Mouse (Mus musculus) left cerebral cortex, adult 8-10 months (tissue): ENCODE data around the gene Rfk. TPM values are rescaled to one million over a fixed set of nuclear protein-coding genes. Genes with fewer than 3 reads are reported as not detected.

ENCODE experiments used
- DNase-seq, 2 experiments: peaks; one replicate each; pipeline ENCODE4 v3.0.0; 2022; ENCODE audit warnings: low spot score in 2 of 2
- total RNA-seq, 4 experiments: library from RNA; stranded (reverse); gene quantifications; 2 replicates each; pipeline ENCODE4 v1.2.4; 2022

The Rfk gene
- total RNA-seq, 4 experiments from 2014 or later, result 59.9 to 70.4 (median 61.9) TPM

DNA sequence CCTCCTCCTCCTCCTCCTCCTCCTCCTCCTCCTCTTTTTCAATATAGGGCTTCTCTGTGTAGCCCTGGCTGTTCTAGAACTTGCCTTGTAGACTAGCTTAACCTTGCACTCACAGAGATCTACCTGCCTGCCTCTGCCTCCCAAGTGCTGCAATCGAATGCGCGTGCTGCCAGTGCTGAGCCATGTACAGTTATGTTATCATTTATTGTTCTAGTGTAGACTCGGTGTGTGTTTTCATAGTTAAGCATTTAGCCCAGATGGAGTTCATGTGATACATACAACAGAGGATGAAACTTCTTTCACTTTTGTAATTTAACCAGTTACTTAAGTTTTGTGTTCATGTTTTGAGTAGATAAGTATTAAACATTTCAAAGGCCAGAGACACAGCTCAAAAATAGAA is 8.8 kb upstream of the Rfk start:
- DNase-seq, result no peak

DNA sequence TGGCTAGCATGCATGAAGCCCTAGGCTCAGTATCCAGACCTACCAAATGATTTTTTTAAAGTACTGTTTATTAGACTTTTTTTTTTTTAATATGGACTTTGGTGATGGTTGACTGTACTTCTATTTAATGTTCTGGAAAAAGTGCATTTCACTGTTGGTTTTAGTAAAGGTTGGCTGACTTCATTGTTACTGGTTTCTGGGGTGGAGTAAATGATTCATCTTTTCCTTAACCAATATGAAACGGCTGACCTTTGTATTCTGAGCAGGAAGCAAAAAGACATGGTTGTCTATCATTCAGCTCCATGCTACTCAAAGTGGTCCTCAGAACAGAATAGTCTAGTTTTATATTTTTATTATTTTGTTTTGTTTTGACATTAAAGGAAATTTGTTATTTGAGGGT is 8.4 kb upstream of the Rfk start:
- DNase-seq, result no peak

DNA sequence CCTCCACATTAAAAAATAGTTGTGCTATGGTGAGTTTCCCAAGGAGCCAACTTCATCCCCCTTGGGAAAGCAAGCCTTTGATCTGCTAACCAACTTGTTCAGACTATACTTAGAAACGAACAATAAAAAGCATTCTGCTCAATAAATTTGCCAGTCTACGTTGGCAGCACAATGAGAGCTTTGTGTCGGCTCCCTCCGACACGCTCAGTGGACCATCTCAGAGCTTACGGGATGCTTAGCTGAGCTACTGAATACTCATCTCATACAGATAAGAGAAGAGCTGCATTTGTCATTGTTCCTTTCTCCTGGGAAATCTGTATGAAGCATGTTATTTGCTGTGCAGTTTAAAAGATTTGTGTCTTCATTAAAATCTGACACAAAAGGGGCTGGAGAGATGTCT is 7.4 kb upstream of the Rfk start:
- DNase-seq, result no peak

DNA sequence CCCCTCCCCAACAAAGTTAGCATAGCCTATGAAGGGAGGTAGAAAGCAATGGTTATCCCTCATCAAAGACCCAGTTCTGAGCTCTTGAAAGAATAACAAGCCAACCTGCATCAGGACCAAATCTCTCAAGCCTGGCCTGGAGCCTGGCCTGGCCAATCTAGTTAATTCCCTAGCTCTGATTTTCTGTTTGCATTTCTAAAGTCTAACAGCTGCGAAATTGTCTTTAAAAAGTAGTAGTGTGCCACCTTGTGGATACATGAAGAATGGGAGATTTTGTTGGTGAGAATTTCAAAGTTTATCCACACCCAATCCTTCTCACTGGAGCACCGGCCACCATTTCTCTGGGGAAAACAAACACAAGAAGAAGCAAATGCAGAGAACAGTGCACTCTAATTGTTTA is 5.4 kb upstream of the Rfk start:
- DNase-seq, result no peak

DNA sequence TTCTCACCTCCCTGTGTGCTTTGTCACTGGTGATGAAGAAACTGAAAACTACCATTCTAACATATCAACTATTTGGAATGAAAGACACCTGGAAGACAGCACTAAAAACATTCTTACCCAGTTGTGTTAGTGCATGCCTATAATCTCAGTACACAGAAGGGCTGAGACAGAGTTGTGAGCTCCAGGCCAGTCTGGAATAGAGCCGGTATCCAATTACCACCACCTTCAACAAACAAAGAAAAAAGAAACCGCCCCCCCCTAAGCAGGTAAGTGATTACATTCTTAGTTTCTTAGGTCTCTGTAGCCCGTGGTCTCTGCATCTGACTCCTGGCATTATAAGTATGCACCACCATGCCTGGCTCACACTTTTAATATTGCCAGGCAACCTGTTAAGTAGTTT is 977 bp upstream of the Rfk start:
- DNase-seq, result no peak

DNA sequence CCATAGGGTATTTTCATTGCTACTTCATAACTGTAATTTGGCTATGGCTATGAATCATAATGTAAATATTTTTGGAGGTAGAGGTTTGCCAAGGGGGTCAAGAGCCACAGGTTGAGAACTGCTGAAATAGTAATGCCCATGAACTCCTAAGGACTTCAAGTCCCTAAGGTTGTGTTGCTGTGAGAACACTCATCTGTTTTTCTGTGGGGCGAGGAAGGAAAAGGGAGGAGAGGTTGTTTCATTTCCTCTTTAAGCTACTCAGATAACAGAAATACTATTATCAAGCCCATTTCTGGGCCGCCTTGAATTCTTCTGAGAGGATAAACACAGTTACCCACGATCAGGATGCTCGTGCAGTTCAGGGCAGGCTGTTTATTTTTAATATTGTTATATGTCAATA is 3.0 kb downstream of the Rfk start:
- no peak for DNase-seq

DNA sequence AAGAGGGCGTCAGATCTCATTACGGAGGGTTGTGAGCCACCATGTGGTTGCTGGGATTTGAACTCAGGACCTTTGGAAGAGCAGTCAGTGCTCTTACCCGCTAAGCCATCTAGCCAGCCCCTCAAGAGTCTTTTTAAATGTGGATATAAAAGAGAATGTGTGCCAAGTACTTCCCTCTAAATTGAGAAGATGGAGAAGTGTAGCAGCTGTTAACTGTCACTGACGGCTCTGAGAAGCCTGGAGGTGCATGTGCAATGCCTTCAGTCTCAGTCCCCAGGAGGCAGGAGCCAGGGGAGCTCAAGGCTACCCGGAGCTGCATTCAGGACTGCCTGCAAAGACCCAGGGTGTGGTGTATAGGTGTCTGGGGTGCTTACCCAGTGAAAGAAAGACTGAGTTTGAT is 4.1 kb downstream of the Rfk start:
- no peak for DNase-seq

DNA sequence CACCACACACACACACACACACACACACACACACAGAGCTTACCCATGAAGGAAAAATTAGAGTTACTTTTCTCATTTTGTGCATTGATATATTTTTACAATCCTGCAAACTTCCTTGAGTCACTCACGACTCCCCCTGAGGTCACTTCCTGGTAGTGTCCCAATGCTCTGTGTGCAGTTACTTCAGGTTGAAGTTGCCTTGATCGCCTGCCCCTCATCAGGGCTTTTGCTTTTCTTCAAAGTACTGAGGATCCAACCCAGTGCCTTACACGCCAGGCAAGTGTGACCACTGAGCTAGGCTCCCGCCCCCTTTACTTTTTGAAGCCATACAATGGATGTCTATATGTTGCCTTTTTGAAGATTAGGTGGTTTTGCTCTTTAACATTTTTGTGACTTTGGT is 6.1 kb downstream of the Rfk start:
- DNase-seq, result no peak

DNA sequence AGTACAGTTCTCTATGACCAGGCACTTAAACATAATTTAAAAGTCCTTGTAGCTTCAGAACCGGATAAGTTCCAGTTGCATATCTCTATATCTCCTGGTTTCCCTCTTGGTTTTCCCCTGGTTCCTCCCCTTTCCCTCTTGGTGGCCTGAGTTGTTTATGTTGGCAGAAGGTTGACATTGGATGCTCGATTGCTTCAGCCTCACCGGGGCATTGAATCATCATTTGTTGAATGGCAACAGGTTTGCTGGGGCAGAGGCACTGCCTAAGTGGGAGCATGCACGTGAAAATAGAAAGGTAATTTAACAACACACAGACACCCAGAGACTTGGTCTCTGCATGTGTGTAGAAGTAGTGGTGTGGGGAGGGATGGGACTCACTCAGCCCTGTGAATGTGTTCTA is 6.7 kb downstream of the Rfk start:
- DNase-seq, result no peak

DNA sequence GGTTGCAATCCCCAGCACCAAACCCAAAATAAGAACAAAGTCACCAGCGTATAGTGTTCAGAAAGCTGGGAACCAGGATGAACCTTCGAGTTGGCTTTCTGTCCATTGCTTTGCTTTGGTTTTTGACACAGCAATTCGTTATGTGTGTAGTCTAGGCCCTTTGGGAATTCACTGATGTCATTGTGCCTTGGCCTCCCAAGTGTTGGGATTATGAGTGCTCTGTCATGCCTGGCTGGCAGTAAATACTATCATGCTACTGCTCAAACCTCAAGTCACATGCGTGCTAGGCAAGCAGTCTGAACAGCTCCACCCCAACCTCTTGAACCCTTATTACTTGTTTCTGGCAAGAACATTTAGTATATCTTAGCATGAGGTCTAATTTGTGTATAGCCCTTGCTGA is 9.3 kb downstream of the Rfk start:
- no peak for DNase-seq

DNA sequence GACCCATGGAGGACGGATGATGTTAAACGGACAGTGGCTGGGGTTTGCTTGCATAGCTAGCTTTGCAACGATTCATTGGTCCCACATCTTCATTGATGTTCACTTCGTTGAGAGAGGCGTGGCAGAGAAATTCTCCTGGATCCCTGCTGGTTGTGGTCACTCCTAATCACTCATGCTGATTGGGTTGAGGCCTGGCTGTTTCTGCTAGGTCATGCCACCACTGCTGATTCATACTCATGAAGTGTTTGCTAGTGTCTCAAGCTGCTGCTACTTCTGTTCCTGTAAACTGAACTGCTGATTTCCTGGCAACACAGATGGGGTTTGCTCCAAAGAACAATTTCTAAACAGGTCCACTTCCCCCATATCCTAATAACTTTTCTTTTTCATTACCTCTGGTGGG is 13.0 kb downstream of the Rfk start:
- no peak for DNase-seq

DNA sequence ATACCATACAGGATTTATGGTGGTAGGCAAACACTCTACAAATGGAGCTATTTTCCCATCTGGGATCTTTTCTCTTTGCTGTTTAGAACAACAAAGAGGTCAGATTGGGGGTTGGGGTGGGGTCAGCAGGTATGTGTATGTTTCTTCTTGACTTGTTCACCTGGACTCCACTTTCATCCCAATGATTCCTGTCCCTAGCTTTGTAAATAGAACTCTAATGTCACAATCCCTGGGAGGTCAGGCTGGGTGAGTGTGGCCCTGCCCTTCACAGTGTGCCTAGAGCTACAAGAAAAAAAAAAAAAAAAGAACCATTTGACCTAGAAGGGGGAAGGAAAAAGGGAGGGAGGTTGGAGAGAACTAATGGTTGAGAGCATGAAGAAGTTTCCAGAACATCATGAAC is 14.7 kb downstream of the Rfk start:
- no peak for DNase-seq

DNA sequence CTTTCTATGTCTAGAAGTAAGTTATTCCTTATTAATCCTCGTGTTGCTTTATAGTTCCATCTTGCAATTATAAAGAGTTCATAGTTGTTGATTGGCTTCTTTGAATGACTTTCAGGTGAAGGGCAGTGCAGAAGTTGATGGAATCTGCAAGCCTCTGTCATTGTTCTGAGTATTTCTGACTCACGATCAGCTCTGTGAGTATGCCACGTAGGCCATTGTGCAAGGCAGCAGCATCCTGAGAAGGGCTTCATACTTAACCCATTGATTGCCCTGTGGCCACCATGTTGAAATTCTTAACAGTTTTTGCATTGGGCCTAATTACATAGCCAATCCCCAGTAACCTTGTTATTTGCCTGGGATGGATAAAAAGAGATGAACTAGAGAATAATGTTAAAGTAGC is 15.5 kb downstream of the Rfk start:
- no peak for DNase-seq

DNA sequence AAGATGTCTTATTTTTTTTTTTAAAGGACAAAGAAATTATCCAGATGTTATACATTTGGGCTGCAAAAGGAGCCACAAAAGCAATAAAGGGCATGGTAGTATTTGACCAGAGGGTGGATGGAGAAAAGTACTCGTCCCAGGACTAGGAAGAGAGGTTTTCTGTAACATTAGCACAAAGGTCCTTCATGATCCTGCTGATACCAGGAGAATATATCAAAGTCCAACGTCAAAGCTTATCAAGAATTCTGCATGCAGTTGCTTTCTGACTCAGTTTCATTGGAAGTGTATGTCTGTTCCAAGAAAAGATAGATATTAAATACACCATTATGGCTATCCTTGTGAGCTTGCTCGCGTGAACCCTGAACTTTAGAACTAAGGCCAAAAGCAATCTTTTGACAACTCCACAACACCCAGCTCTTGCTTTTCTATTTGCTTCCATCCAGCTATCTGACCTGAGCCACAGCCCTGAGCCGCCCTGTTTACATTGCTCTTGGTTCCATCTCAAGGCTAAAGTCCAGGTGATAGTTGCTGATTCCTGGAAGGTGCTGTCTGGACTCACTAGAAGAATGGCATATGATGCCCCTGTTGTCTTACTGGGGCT is 16.7 kb downstream of the Rfk start:
- no peak for DNase-seq

DNA sequence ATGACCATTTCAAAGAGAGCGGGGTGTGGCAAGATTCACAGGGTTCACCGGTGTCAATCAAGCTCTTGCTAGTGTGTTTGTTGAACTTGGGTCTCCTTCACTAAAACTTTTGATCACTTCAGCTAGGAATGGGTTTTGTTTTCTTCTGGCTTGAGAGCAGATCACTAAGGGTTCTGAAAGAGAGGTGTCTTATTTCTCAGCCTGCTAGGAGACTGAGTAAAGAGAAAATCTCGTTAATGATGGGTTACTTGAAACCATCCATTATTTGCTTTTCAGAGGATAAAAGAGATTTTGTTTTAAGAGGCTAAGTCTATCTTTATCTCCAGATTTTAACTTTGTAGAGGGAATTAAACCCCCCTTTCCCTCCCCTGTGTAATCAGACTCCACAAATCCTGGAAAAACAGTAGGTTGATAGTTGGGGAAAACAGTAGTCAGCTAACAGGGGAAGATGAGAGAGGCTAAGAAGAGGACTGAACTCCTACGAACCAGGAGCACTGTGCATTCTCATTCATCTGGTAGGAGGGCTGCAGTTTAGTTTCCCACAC is 19.1 kb downstream of the Rfk start:
- no peak for DNase-seq

DNA sequence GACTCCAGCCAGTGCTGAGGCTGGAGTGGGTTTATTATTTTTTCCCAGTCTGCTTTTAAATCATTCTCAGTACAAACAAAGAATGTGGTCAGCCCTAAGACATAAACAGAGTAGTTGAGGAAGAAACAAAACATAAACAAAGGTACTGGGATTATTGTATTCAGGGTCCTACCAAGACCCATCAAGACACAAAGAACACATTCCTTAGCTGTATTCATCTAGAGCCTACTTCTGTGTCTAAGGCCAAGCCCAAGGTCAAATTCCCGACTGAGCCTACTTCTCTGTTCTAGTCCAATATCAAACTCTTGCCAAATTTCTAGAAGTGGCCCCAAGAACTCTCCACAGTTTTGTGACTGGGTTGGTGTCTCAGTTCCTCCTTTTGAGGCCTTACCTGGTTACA is 24.0 kb downstream of the Rfk start:
- DNase-seq, result no peak

DNA sequence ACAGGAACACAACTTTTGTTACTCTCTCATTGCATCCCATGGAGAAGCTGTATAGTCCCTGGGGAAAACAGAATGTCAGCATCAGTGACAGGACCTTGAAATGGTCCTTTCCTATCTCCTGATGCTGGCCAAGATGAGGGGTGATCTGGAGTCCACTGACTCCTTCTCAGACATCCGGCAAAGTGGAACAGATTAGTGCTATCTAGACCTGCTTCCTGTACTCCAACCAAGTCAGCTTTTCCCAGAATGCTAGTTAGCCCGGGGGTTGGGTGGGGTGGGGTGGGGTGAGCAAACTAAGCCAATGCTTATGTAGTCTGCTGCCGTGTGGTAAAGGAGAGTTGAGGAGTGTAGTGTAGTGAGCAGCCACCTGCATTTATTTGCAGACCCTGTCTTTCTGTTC is 29.5 kb downstream of the Rfk start:
- no peak for DNase-seq

DNA sequence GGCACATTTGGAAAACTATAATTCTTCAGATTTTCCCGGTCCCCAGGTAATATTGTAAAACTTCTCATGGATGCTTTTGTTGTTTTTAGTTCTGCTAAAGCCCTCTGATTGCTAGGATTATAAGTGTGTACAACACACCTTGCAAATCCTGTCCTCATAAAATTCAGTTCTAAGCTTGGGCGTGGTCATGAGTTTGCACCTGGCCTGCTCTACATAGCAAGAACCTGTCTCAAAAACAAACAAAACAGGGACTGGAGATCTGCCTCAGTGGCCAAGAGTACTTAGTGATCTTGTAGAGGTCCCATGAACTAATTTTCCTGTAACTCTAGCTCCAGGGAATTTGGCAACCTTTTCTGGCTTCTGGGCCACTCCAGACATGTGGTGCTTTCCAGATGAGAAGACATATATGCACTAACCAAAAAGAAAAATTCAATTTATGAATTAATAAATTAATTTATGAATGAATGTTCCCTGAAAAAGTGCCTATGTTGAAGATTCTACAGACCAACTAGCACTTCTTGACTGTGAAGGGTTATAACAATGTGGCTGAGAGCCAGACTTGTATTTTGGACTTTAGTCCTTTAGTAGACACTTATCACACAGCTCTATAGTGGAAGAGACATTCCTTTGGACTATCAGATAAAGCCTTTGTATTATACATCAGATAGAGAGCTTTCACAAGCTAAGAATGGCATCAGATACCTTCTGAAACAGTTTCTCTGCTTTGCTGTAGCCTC is 34.1 kb downstream of the Rfk start:
- no peak for DNase-seq

DNA sequence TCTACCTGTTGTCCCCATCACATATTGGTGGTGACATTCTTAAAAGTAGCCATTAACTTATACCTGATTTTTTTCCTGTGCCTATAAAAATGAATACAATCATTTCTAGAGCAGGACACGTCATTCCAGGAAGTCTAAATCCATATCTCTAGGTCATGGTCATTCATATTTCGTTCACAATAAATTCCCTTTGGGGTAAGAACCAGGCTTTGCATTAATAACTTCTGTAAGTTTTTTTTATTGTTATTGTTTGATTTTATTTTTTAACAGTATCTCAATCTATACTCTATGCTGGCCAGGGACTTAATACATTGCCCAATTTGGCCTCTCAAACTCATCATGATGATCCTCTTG is 34.7 kb downstream of the Rfk start:
- DNase-seq, result no peak

DNA sequence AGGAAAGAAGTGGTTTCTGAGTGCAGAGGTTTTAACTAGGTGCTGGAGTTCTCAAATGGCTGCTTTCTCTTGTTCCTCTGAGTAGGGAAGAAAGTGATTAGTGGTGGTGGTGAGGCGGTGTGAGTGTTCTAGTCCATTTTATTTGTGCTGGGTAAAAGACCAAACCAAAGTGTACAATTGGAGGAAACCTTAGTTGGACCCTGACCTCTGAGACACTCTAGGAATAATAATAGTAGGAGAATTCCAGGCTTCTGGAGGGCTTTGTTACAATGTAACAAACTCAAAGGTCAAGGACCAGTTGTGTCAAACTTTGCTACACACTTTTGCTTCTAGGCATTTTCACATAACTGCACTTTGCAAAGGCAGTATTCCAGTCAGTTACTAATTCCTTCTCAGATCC is 42.8 kb downstream of the Rfk start:
- no peak for DNase-seq

DNA sequence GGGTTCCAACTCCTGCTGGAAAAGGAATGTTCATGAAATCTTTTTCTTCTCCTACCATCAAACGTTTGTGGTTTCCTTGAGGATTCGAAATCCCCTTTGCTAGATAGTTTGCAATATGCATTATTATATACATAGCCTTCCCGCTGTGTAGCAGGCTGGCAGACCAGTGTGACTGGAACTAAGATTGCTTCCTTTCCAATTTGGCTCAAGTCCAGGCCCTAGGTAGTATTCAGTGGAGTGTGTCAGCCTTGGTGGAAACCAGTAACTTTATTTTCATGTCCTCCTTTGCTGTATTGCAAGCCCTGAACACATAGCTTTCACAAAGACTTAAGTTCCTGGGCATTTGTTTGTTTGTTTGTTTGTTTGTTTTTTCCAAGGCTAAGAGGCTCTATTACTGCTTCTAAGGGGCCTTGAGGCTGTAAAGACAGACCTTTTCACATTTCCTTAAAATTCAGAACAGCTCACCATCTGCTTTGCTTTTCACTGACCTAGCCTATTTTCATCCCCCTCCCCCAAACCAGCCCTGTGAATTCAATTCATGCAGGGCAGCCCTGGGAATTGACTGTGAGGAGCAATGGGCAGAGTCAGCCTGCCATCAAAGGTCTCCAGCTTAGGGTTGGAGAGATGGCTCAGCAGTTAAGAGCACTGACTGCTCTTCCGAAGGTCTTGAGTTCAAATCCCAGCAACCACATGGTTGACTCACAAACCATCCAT is 45.8 kb downstream of the Rfk start:
- DNase-seq, result no peak

DNA sequence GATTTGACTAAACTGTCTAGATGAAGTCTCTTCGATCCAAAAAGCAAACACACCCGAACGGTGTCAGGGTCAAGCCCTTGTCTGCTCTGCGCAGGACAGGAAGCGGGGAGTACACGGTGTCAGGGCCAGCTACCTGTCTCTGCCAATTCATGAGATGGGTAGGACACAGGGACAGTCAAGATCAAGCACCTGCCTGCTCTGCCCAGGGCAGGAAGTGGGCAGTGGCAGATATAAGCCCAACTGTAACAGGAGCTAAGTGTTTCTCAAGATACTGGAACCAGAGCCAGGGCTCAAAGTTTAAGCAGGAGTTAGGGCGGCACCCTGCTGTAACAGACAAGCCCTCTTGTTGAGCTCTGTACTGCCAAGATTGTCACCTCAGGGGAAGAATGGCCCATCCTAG is 49.7 kb downstream of the Rfk start:
- no peak for DNase-seq
